Mouse (Mus musculus) urinary bladder, postnatal 36 days (tissue): ENCODE measurements around the gene Zfp599.
"Not testable (repeated sequence)": the region's sequence is repeated elsewhere in the genome, so short reads cannot be mapped to it uniquely, and the experiment has no call there.

Experiments
- DNase-seq, 2 experiments: peaks; one replicate each; pipeline ENCODE4 v3.0.0; 2022; ENCODE audit warnings: low spot score in 2 of 2, mixed read lengths in 1 of 2

The Zfp599 gene

GRCm38 (mm10) chr9:22259184-22260091, at the start of gene Zfp599:
Zfp599 (minus strand) TSS chr9:22259895.
- DNase-seq = peak; percentile 30 to 58

- not testable (repeated sequence) for DNase-seq
Observed at GRCm38 (mm10) chr9:22307920-22308262, 48.2 kb upstream of the Zfp599 start.

- DNase-seq = peak; percentile 86 to 91
Observed at GRCm38 (mm10) chr9:22307156-22307919, 47.6 kb upstream of the Zfp599 start, which contains the start of gene Zfp810. Zfp810 (minus strand) TSS chr9:22307648.

GRCm38 (mm10) chr9:22306726-22307125, 47.0 kb upstream of the Zfp599 start:
- DNase-seq = no peak

GRCm38 (mm10) chr9:22302199-22302598, 42.5 kb upstream of the Zfp599 start:
- no peak for DNase-seq

GRCm38 (mm10) chr9:22278733-22279132, 19.0 kb upstream of the Zfp599 start:
- DNase-seq = no peak

- no peak for DNase-seq
Observed at GRCm38 (mm10) chr9:22268886-22269285, 9.2 kb upstream of the Zfp599 start.

- no peak for DNase-seq
Observed at GRCm38 (mm10) chr9:22262611-22263010, 2.9 kb upstream of the Zfp599 start.

GRCm38 (mm10) chr9:22261594-22261993, 1.9 kb upstream of the Zfp599 start:
- no peak for DNase-seq

GRCm38 (mm10) chr9:22260092-22260422, 362 bp upstream of the Zfp599 start:
- no peak for DNase-seq

GRCm38 (mm10) chr9:22258784-22259183, 911 bp downstream of the Zfp599 start:
- DNase-seq = no peak

GRCm38 (mm10) chr9:22256579-22256978, 3.1 kb downstream of the Zfp599 start:
- no peak for DNase-seq

- no peak for DNase-seq
Observed at GRCm38 (mm10) chr9:22244242-22244641, 15.5 kb downstream of the Zfp599 start.

GRCm38 (mm10) chr9:22240001-22240400, 19.7 kb downstream of the Zfp599 start:
- no peak for DNase-seq

GRCm38 (mm10) chr9:22230556-22230955, 29.1 kb downstream of the Zfp599 start:
- DNase-seq = no peak

- DNase-seq = no peak
Observed at GRCm38 (mm10) chr9:22230061-22230460, 29.6 kb downstream of the Zfp599 start.

GRCm38 (mm10) chr9:22229386-22230026, 30.2 kb downstream of the Zfp599 start:
- no peak for DNase-seq

- DNase-seq = peak; percentile 49 to 74
Observed at GRCm38 (mm10) chr9:22226846-22227245, 32.8 kb downstream of the Zfp599 start.

GRCm38 (mm10) chr9:22226389-22226673, 33.4 kb downstream of the Zfp599 start:
- not testable (repeated sequence) for DNase-seq

GRCm38 (mm10) chr9:22225581-22226388, 33.9 kb downstream of the Zfp599 start, which contains the start of gene Zfp809:
Zfp809 (plus strand) TSS chr9:22225714.
- peak; percentile 99 to 100 for DNase-seq
